Mouse (Mus musculus) testis, adult 2 months (tissue): ENCODE results near the gene Zcchc12.

Experiments used
- CTCF ChIP-seq: fragments of 200-500 bp; IDR thresholded peaks from 2 replicates; pipeline ENCODE4 v1.5.1; 2012; ENCODE audit warnings: low read depth, mild to moderate bottlenecking, inconsistent platforms, low read length, moderate library complexity; ENCODE audit not compliant: control insufficient read depth, insufficient read depth, insufficient replicate concordance
- POLR2A ChIP-seq: fragments of 200-500 bp; IDR thresholded peaks from 2 replicates; pipeline ENCODE4 v1.6.1; 2012; ENCODE audit warnings: low read depth, mild to moderate bottlenecking, inconsistent platforms, low read length, moderate library complexity; ENCODE audit not compliant: control insufficient read depth

- TF ChIP-seq CTCF, result no peak
- no peak for TF ChIP-seq POLR2A
Measured at GRCm38 (mm10) chrX:36186443-36186842, 9.3 kb upstream of the Zcchc12 start.
